Mouse (Mus musculus): ENCODE results near the gene Stt3b. TPM values are rescaled to one million over a fixed set of nuclear protein-coding genes. Genes with fewer than 3 reads are reported as not detected.
A peak's percentile ranks its signal among the peaks of the same experiment; 100 is the strongest.

Stt3b gene
- polyA plus RNA-seq, 1 experiment, result 41.2 TPM

- Histone ChIP-seq H3K4me3 (no peak overlapping the region), H3K36me3 (ENCODE audit: control insufficient read depth, insufficient read depth) (peaks cover 11% of the 10 kb centered on the region), H3K4me2 (ENCODE audit: low read depth) (no peak overlapping the region), H3ac (ENCODE audit: control insufficient read depth, insufficient read length) (no peak overlapping the region), H3K79me2 (ENCODE audit: control insufficient read depth, insufficient read depth) (no peaks in the 10 kb centered on the region), H3K27me3 (ENCODE audit: control insufficient read depth, insufficient read depth, insufficient read length) (no peaks in the 10 kb centered on the region)
- TF ChIP-seq USF1 (IDR thresholded peaks at IDR 0.05; ENCODE audit: low read depth) (no peak), TCF12 (IDR thresholded peaks at IDR 0.05; ENCODE audit: insufficient read depth, poor library complexity, severe bottlenecking) (no peak), CEBPB (IDR thresholded peaks at IDR 0.05; ENCODE audit: insufficient read depth, poor library complexity, severe bottlenecking) (no peak), SRF (IDR thresholded peaks at IDR 0.05; ENCODE audit: control insufficient read depth, insufficient read length, low read depth) (no peak), MYOG (IDR thresholded peaks at IDR 0.05; ENCODE audit: control insufficient read depth in 1 of 3, insufficient read depth in 1 of 3, insufficient read length in 2 of 3, low read depth in 2 of 3) (no peak), REST (IDR thresholded peaks at IDR 0.05; ENCODE audit: insufficient read depth, insufficient read length) (no peak), MYOD1 (IDR thresholded peaks at IDR 0.05; ENCODE audit: control insufficient read depth in 1 of 3, insufficient read length in 2 of 3, low read depth in 2 of 3) (no peak), POLR2AphosphoS2 (IDR thresholded peaks at IDR 0.05; ENCODE audit: insufficient read length, low read depth) (no peak), TCF3 (IDR thresholded peaks at IDR 0.05; ENCODE audit: insufficient read length, low read depth) (no peak), POLR2A (IDR thresholded peaks at IDR 0.05; ENCODE audit: insufficient read length, low read depth) (no peak), MAX (IDR thresholded peaks at IDR 0.05; ENCODE audit: low read depth) (no peak), E2F4 (IDR thresholded peaks at IDR 0.05; ENCODE audit: insufficient read depth) (no peak)
Measured at GRCm38 (mm10) chr9:115237943-115238342, 72.3 kb downstream of the Stt3b start.

GRCm38 (mm10) chr9:115236352-115236841, 73.8 kb downstream of the Stt3b start:
- Histone ChIP-seq H3K79me2 (ENCODE audit: control insufficient read depth, insufficient read depth) (no peaks in the 10 kb centered on the region), H3K4me2 (ENCODE audit: low read depth) (peak overlapping the region; percentile 63), H3ac (ENCODE audit: control insufficient read depth, insufficient read length) (no peak overlapping the region), H3K36me3 (ENCODE audit: control insufficient read depth, insufficient read depth) (no peaks in the 10 kb centered on the region), H3K4me3 (no peak overlapping the region), H3K27me3 (ENCODE audit: control insufficient read depth, insufficient read depth, insufficient read length) (no peaks in the 10 kb centered on the region)
- no peak for TF ChIP-seq E2F4 (IDR thresholded peaks at IDR 0.05; ENCODE audit: insufficient read depth)
- peak in 2 of 3 experiments; percentile 57 to 73 for TF ChIP-seq MYOD1 (IDR thresholded peaks at IDR 0.05; ENCODE audit: control insufficient read depth in 1 of 3, insufficient read length in 2 of 3, low read depth in 2 of 3)
- TF ChIP-seq POLR2A (IDR thresholded peaks at IDR 0.05; ENCODE audit: insufficient read length, low read depth), result no peak
- TF ChIP-seq POLR2AphosphoS2 (IDR thresholded peaks at IDR 0.05; ENCODE audit: insufficient read length, low read depth), result peak; percentile 52
- peak in 1 of 3 experiments; percentile 20 for TF ChIP-seq MYOG (IDR thresholded peaks at IDR 0.05; ENCODE audit: control insufficient read depth in 1 of 3, insufficient read depth in 1 of 3, insufficient read length in 2 of 3, low read depth in 2 of 3)
- no peak for TF ChIP-seq TCF3 (IDR thresholded peaks at IDR 0.05; ENCODE audit: insufficient read length, low read depth)
- TF ChIP-seq SRF (IDR thresholded peaks at IDR 0.05; ENCODE audit: control insufficient read depth, insufficient read length, low read depth), result no peak
- no peak for TF ChIP-seq CEBPB (IDR thresholded peaks at IDR 0.05; ENCODE audit: insufficient read depth, poor library complexity, severe bottlenecking)
- TF ChIP-seq TCF12 (IDR thresholded peaks at IDR 0.05; ENCODE audit: insufficient read depth, poor library complexity, severe bottlenecking), result no peak
- TF ChIP-seq REST (IDR thresholded peaks at IDR 0.05; ENCODE audit: insufficient read depth, insufficient read length), result no peak
- TF ChIP-seq MAX (IDR thresholded peaks at IDR 0.05; ENCODE audit: low read depth), result no peak
- TF ChIP-seq USF1 (IDR thresholded peaks at IDR 0.05; ENCODE audit: low read depth), result peak; percentile 87

GRCm38 (mm10) chr9:115234561-115234960, 75.7 kb downstream of the Stt3b start:
- no peaks in the 10 kb centered on the region for H3K27me3 ChIP-seq (ENCODE audit: control insufficient read depth, insufficient read depth, insufficient read length)
- no peaks in the 10 kb centered on the region for H3K79me2 ChIP-seq (ENCODE audit: control insufficient read depth, insufficient read depth)
- TF ChIP-seq TCF12 (IDR thresholded peaks at IDR 0.05; ENCODE audit: insufficient read depth, poor library complexity, severe bottlenecking) (no peak), SRF (IDR thresholded peaks at IDR 0.05; ENCODE audit: control insufficient read depth, insufficient read length, low read depth) (no peak), E2F4 (IDR thresholded peaks at IDR 0.05; ENCODE audit: insufficient read depth) (no peak), USF1 (IDR thresholded peaks at IDR 0.05; ENCODE audit: low read depth) (no peak), REST (IDR thresholded peaks at IDR 0.05; ENCODE audit: insufficient read depth, insufficient read length) (no peak), MAX (IDR thresholded peaks at IDR 0.05; ENCODE audit: low read depth) (no peak), POLR2A (IDR thresholded peaks at IDR 0.05; ENCODE audit: insufficient read length, low read depth) (no peak), POLR2AphosphoS2 (IDR thresholded peaks at IDR 0.05; ENCODE audit: insufficient read length, low read depth) (no peak), TCF3 (IDR thresholded peaks at IDR 0.05; ENCODE audit: insufficient read length, low read depth) (no peak), MYOD1 (IDR thresholded peaks at IDR 0.05; ENCODE audit: control insufficient read depth in 1 of 3, insufficient read length in 2 of 3, low read depth in 2 of 3) (no peak), MYOG (IDR thresholded peaks at IDR 0.05; ENCODE audit: control insufficient read depth in 1 of 3, insufficient read depth in 1 of 3, insufficient read length in 2 of 3, low read depth in 2 of 3) (no peak), CEBPB (IDR thresholded peaks at IDR 0.05; ENCODE audit: insufficient read depth, poor library complexity, severe bottlenecking) (no peak)
- no peak overlapping the region for H3K4me2 ChIP-seq (ENCODE audit: low read depth)
- H3ac ChIP-seq (ENCODE audit: control insufficient read depth, insufficient read length), result no peak overlapping the region
- H3K36me3 ChIP-seq (ENCODE audit: control insufficient read depth, insufficient read depth), result no peaks in the 10 kb centered on the region
- no peak overlapping the region for H3K4me3 ChIP-seq

- no peaks in the 10 kb centered on the region for H3K79me2 ChIP-seq (ENCODE audit: control insufficient read depth, insufficient read depth)
- no peak overlapping the region for H3K4me3 ChIP-seq
- no peaks in the 10 kb centered on the region for H3K27me3 ChIP-seq (ENCODE audit: control insufficient read depth, insufficient read depth, insufficient read length)
- H3K36me3 ChIP-seq (ENCODE audit: control insufficient read depth, insufficient read depth), result no peaks in the 10 kb centered on the region
- H3ac ChIP-seq (ENCODE audit: control insufficient read depth, insufficient read length), result no peak overlapping the region
- H3K4me2 ChIP-seq (ENCODE audit: low read depth), result no peak overlapping the region
- TF ChIP-seq MYOD1 (IDR thresholded peaks at IDR 0.05; ENCODE audit: control insufficient read depth in 1 of 3, insufficient read length in 2 of 3, low read depth in 2 of 3) (no peak), E2F4 (IDR thresholded peaks at IDR 0.05; ENCODE audit: insufficient read depth) (no peak), MAX (IDR thresholded peaks at IDR 0.05; ENCODE audit: low read depth) (no peak), POLR2AphosphoS2 (IDR thresholded peaks at IDR 0.05; ENCODE audit: insufficient read length, low read depth) (no peak), USF1 (IDR thresholded peaks at IDR 0.05; ENCODE audit: low read depth) (no peak), TCF3 (IDR thresholded peaks at IDR 0.05; ENCODE audit: insufficient read length, low read depth) (no peak), POLR2A (IDR thresholded peaks at IDR 0.05; ENCODE audit: insufficient read length, low read depth) (no peak), TCF12 (IDR thresholded peaks at IDR 0.05; ENCODE audit: insufficient read depth, poor library complexity, severe bottlenecking) (no peak), CEBPB (IDR thresholded peaks at IDR 0.05; ENCODE audit: insufficient read depth, poor library complexity, severe bottlenecking) (no peak), SRF (IDR thresholded peaks at IDR 0.05; ENCODE audit: control insufficient read depth, insufficient read length, low read depth) (no peak), MYOG (IDR thresholded peaks at IDR 0.05; ENCODE audit: control insufficient read depth in 1 of 3, insufficient read depth in 1 of 3, insufficient read length in 2 of 3, low read depth in 2 of 3) (no peak), REST (IDR thresholded peaks at IDR 0.05; ENCODE audit: insufficient read depth, insufficient read length) (no peak)
Measured at GRCm38 (mm10) chr9:115233721-115234120, 76.5 kb downstream of the Stt3b start.

Measured in myocyte (in vitro differentiated cells).